Mouse (Mus musculus) midbrain, embryonic 11.5 days (tissue): ENCODE measurements around the gene Tlx2. TPM values are rescaled to one million over a fixed set of nuclear protein-coding genes. Genes with fewer than 3 reads are reported as not detected.

Experiments
- ATAC-seq: fragments of 200-750 bp; cut with Nextera tagmentation; 2 replicates; pipeline ENCODE4 v1.8.0; 2017; ENCODE audit warnings: moderate TSS enrichment, moderate library complexity; ENCODE audit not compliant: low FRiP score
- DNase-seq: peaks from one replicate; pipeline ENCODE4 v3.0.0; 2015; ENCODE audit warnings: low spot score; ENCODE audit errors: missing footprints
- H3K27ac ChIP-seq: fragments of 300-500 bp; sonication (generic); 2 replicates; pipeline ENCODE4 v1.5.1; 2014; ENCODE audit warnings: low read depth, low read length
- H3K27me3 ChIP-seq: fragments of 300-500 bp; sonication (generic); 2 replicates; pipeline ENCODE4 v1.6.1; 2014; ENCODE audit warnings: mild to moderate bottlenecking, low read length, moderate library complexity, mixed read lengths; ENCODE audit not compliant: control insufficient read depth, insufficient read depth
- H3K36me3 ChIP-seq: fragments of 300-500 bp; sonication (generic); 2 replicates; pipeline ENCODE4 v1.6.1; 2014; ENCODE audit warnings: mild to moderate bottlenecking, low read length, moderate library complexity, mixed read lengths; ENCODE audit not compliant: control insufficient read depth, insufficient read depth
- H3K4me1 ChIP-seq: fragments of 300-500 bp; sonication (generic); 2 replicates; pipeline ENCODE4 v1.6.1; 2014; ENCODE audit warnings: low read length; ENCODE audit not compliant: control insufficient read depth, insufficient read depth
- H3K4me2 ChIP-seq: fragments of 300-500 bp; sonication (generic); 2 replicates; pipeline ENCODE4 v1.6.1; 2014; ENCODE audit warnings: mild to moderate bottlenecking, moderate library complexity
- H3K4me3 ChIP-seq: fragments of 300-500 bp; sonication (generic); 2 replicates; pipeline ENCODE4 v1.5.1; 2014; ENCODE audit warnings: low read depth, low read length
- H3K9ac ChIP-seq: fragments of 300-500 bp; sonication (generic); 2 replicates; pipeline ENCODE4 v1.6.1; 2014; ENCODE audit warnings: low read length
- H3K9me3 ChIP-seq: fragments of 300-500 bp; sonication (generic); 2 replicates; pipeline ENCODE4 v1.6.1; 2016; ENCODE audit warnings: low read length; ENCODE audit not compliant: control insufficient read depth
- WGBS: fragments of 180-500 bp; shearing (Covaris S2); extraction: QIAGEN DNeasy Blood & Tissue Kit; methylation state at CpG from one replicate; pipeline ENCODE4 v1.1.7; 2014; 5-methylcytosine and 5-hydroxymethylcytosine counted together
- polyA plus RNA-seq: library from polyadenylated mRNA; unstranded; fragments of >200 nt; fragmentation: Nextera tagmentation; extraction: Ambion mirVana; gene quantifications from 2 replicates; pipeline ENCODE4 v1.2.1, GENCODE M21; 2014

Tlx2 gene
- polyA plus RNA-seq, 1 experiment from 2014 or later, result not detected

GRCm38 (mm10) chr6:83053136-83053960, 16.7 kb downstream of the Tlx2 start:
- DNase-seq, result peak; percentile 94
- H3K4me3 ChIP-seq, result peak overlapping the region; percentile 97
- H3K36me3 ChIP-seq, result peaks cover 5% of the 10 kb centered on the region; the same call in 1 of the 2 replicates
- peak overlapping the region; percentile 97 for H3K4me2 ChIP-seq
- 0 out of 2 replicates have a peak, but pooled peaks have one; percentile 2 for ATAC-seq
- H3K4me1 ChIP-seq, result peaks cover 21% of the 10 kb centered on the region
- H3K27ac ChIP-seq, result peak overlapping the region; percentile 27
- no peaks in the 10 kb centered on the region for H3K27me3 ChIP-seq
- WGBS, result 3% methylated on average over 26 of the region's 26 CpGs
- H3K9me3 ChIP-seq, result no peaks in the 10 kb centered on the region
- H3K9ac ChIP-seq, result peak overlapping the region; percentile 93

- Histone ChIP-seq H3K27me3 (no peaks in the 10 kb centered on the region), H3K27ac (no peak overlapping the region), H3K4me1 (peaks cover 13% of the 10 kb centered on the region), H3K9ac (no peak overlapping the region), H3K4me2 (no peak overlapping the region), H3K9me3 (no peaks in the 10 kb centered on the region), H3K4me3 (no peak overlapping the region), H3K36me3 (no peaks in the 10 kb centered on the region)
- DNase-seq (no peak), ATAC-seq (no peak)
- 76% methylated on average over 10 of the region's 10 CpGs for WGBS
These were observed 20.7 kb downstream of the Tlx2 start for GRCm38 (mm10) chr6:83049367-83049766.

GRCm38 (mm10) chr6:83044742-83045141, 25.4 kb downstream of the Tlx2 start:
- DNase-seq (no peak), ATAC-seq (no peak)
- Histone ChIP-seq H3K36me3 (no peaks in the 10 kb centered on the region), H3K4me1 (no peaks in the 10 kb centered on the region), H3K9me3 (no peaks in the 10 kb centered on the region), H3K4me2 (no peak overlapping the region), H3K27me3 (no peaks in the 10 kb centered on the region), H3K9ac (no peak overlapping the region), H3K4me3 (no peak overlapping the region), H3K27ac (no peak overlapping the region)
- WGBS, result 76% methylated on average over 9 of the region's 9 CpGs

GRCm38 (mm10) chr6:83043993-83044392, 26.1 kb downstream of the Tlx2 start:
- Histone ChIP-seq H3K4me2 (no peak overlapping the region), H3K4me1 (no peaks in the 10 kb centered on the region), H3K27me3 (no peaks in the 10 kb centered on the region), H3K27ac (no peak overlapping the region), H3K9me3 (no peaks in the 10 kb centered on the region), H3K36me3 (no peaks in the 10 kb centered on the region), H3K9ac (no peak overlapping the region), H3K4me3 (no peak overlapping the region)
- WGBS, result 86% methylated on average over 5 of the region's 5 CpGs
- ATAC-seq (no peak), DNase-seq (peak; percentile 60)

- Histone ChIP-seq H3K27ac (no peak overlapping the region), H3K9ac (no peak overlapping the region), H3K27me3 (no peaks in the 10 kb centered on the region), H3K4me2 (no peak overlapping the region), H3K9me3 (no peaks in the 10 kb centered on the region), H3K4me1 (peaks cover 2% of the 10 kb centered on the region; the same call in 1 of the 2 replicates), H3K4me3 (no peak overlapping the region), H3K36me3 (no peaks in the 10 kb centered on the region)
- WGBS, result 67% methylated on average over 6 of the region's 6 CpGs
- DNase-seq, result peak; percentile 56
- no peak for ATAC-seq
These were observed 26.5 kb downstream of the Tlx2 start for GRCm38 (mm10) chr6:83043561-83043960.

GRCm38 (mm10) chr6:83040601-83041000, 29.5 kb downstream of the Tlx2 start:
- 82% methylated on average over 5 of the region's 5 CpGs for WGBS

GRCm38 (mm10) chr6:83038496-83039012, 31.5 kb downstream of the Tlx2 start:
- H3K9ac ChIP-seq, result peak overlapping the region; percentile 41
- H3K4me1 ChIP-seq, result peaks cover 19% of the 10 kb centered on the region
- peak overlapping the region; percentile 9; the same call in 1 of the 2 replicates for H3K4me3 ChIP-seq
- no peak overlapping the region for H3K27ac ChIP-seq
- DNase-seq (peak; percentile 100), ATAC-seq (peak; percentile 73)
- H3K9me3 ChIP-seq, result no peaks in the 10 kb centered on the region
- H3K4me2 ChIP-seq, result peak overlapping the region; percentile 43
- H3K27me3 ChIP-seq, result 0 out of 2 replicates have a peak, but pooled peaks cover 2% of the 10 kb centered on the region
- no peaks in the 10 kb centered on the region for H3K36me3 ChIP-seq
- WGBS, result 8% methylated on average over 24 of the region's 24 CpGs

More at GRCm38 (mm10) chr6:83040601-83041000, 29.5 kb downstream of the Tlx2 start:
- H3K27me3 ChIP-seq, result no peaks in the 10 kb centered on the region
- H3K4me1 ChIP-seq, result peaks cover 6% of the 10 kb centered on the region; the same call in 1 of the 2 replicates
- no peak overlapping the region for H3K4me2 ChIP-seq
- no peak overlapping the region for H3K9ac ChIP-seq
- no peak for DNase-seq
- H3K9me3 ChIP-seq, result no peaks in the 10 kb centered on the region
- no peak overlapping the region for H3K4me3 ChIP-seq
- H3K36me3 ChIP-seq, result no peaks in the 10 kb centered on the region
- H3K27ac ChIP-seq, result no peak overlapping the region
- no peak for ATAC-seq

GRCm38 (mm10) chr6:83037188-83037587, 32.9 kb downstream of the Tlx2 start:
- DNase-seq, result no peak
- Histone ChIP-seq H3K27ac (no peak overlapping the region), H3K9ac (no peak overlapping the region), H3K36me3 (no peaks in the 10 kb centered on the region), H3K4me1 (peaks cover 25% of the 10 kb centered on the region), H3K4me3 (no peak overlapping the region), H3K27me3 (peaks cover 7% of the 10 kb centered on the region), H3K9me3 (no peaks in the 10 kb centered on the region), H3K4me2 (no peak overlapping the region)
- no peak for ATAC-seq
- WGBS, result 74% methylated on average over 8 of the region's 8 CpGs

- ATAC-seq (no peak), DNase-seq (peak; percentile 86)
- peaks cover 32% of the 10 kb centered on the region for H3K27me3 ChIP-seq
- no peaks in the 10 kb centered on the region for H3K9me3 ChIP-seq
- H3K4me2 ChIP-seq, result peak overlapping the region; percentile 85
- peaks cover 27% of the 10 kb centered on the region for H3K4me1 ChIP-seq
- H3K4me3 ChIP-seq, result peak overlapping the region; percentile 52
- no peaks in the 10 kb centered on the region for H3K36me3 ChIP-seq
- H3K9ac ChIP-seq, result peak overlapping the region; percentile 55; the same call in 1 of the 2 replicates
- no peak overlapping the region for H3K27ac ChIP-seq
- 20% methylated on average over 5 of the region's 5 CpGs for WGBS
These were observed 35.5 kb downstream of the Tlx2 start for GRCm38 (mm10) chr6:83034463-83035055.
